8 mouse cellular contexts compared by ENCODE assay signal in the genomic region with DNA sequence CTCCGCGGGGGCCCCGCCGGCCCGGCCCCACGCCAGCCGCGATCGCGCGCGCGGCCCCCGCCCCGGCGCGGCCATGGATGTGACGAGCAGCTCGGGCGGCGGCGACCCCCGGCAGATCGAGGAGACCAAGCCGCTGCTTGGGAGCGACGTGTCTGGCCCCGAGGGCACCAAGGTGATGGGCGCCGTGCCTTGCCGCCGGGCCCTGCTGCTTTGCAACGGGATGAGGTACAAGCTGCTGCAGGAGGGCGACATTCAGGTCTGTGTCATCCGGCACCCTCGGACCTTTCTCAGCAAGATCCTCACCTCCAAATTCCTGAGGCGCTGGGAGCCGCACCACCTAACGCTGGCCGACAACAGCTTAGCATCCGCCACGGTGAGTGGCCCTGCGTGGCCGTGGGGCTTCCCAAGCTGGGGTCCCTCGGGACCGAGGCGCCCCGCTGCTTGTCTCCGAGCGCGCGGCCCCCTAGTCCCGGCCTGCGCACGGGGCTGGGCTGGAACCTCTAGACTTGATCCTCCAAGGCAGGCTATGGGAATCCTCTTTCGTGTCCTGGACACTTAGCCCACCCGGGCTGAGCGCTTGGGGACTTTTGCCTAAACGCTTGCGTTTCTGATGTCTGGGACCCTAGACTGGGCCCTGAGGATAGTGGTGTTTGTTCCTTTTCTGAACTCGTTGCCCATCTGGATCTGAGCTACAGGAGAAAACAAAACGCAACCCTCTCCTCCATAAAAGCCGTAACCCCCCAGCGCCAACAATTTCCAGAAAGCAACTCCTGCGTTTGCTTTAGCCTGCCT. TPM values are rescaled to one million over a fixed set of nuclear protein-coding genes. Genes with fewer than 3 reads are reported as not detected.
DNase-seq lines count a peak whose midpoint lies in the region; ATAC-seq and TF ChIP-seq lines count a peak whose summit lies in the region.

A gene (plus strand): TSS at position 36 of the 792 bp plus-strand sequence.

- no peaks in the 10 kb centered on the region for H3K9me3 ChIP-seq in E14TG2a.4 (ENCODE audit: low read length)
- 0 out of 2 replicates have a peak, but pooled peaks cover 4% of the 10 kb centered on the region for H3K9me3 ChIP-seq in embryonic facial prominence, embryonic 10.5 days
- no peaks in the 10 kb centered on the region for H3K9me3 ChIP-seq in liver, embryonic 12.5 days (replicated peaks)
- no peaks in the 10 kb centered on the region for H3K9me3 ChIP-seq in neural tube, embryonic 15.5 days (replicated peaks)

- 0 out of 2 replicates have a peak, but pooled peaks cover 1% of the 10 kb centered on the region for H3K79me2 ChIP-seq in heart, adult 2 months (replicated peaks; ENCODE audit: control insufficient read depth, insufficient read depth, low read length)

- TF ChIP-seq CTCF in E14TG2a.4 (conservative IDR thresholded peaks at IDR 0.05; ENCODE audit: low read length), result no peak
- TF ChIP-seq CTCF in heart, adult 2 months (IDR thresholded peaks at IDR 0.05), result no peak
- no peak for TF ChIP-seq CTCF in kidney, adult 2 months (conservative IDR thresholded peaks at IDR 0.05; ENCODE audit: insufficient read depth, insufficient read length, low read depth, low read length)

- H3K9ac ChIP-seq in heart, adult 2 months (ENCODE audit: low read depth, low read length), result peak within 1 kb of the TSS; percentile 94
- peak within 1 kb of the TSS; percentile 96 for H3K9ac ChIP-seq in liver, embryonic 12.5 days
- peak within 1 kb of the TSS; percentile 96 for H3K9ac ChIP-seq in neural tube, embryonic 15.5 days (replicated peaks)

- H3K27ac ChIP-seq in embryonic facial prominence, embryonic 10.5 days (replicated peaks), result peak within 1 kb of the TSS; percentile 95
- H3K27ac ChIP-seq in heart, adult 2 months, result peak within 1 kb of the TSS; percentile 88
- H3K27ac ChIP-seq in kidney, adult 2 months (ENCODE audit: insufficient read depth, low read depth, low read length), result peak within 1 kb of the TSS; percentile 87
- peak within 1 kb of the TSS; percentile 88 for H3K27ac ChIP-seq in liver, embryonic 12.5 days
- peak within 1 kb of the TSS; percentile 95 for H3K27ac ChIP-seq in neural tube, embryonic 15.5 days (replicated peaks)

- H3K4me2 ChIP-seq in liver, embryonic 12.5 days, result peak within 1 kb of the TSS; percentile 90
- peak within 1 kb of the TSS; percentile 93 for H3K4me2 ChIP-seq in neural tube, embryonic 15.5 days

- under 1% methylated on average over 64 of the region's 65 CpGs for WGBS in embryonic facial prominence, embryonic 10.5 days
- WGBS in heart, adult 2 months, result 2% methylated on average over 65 of the region's 65 CpGs
- WGBS in kidney, adult 2 months, result under 1% methylated on average over 63 of the region's 65 CpGs
- WGBS in liver, embryonic 12.5 days (ENCODE audit: insufficient replicate concordance), result under 1% methylated on average over 64 of the region's 65 CpGs
- under 1% methylated on average over 63 of the region's 65 CpGs for WGBS in neural tube, embryonic 15.5 days

- peak; percentile 74 for DNase-seq in adrenal gland, adult 2 months
- peak; percentile 67 for DNase-seq in embryonic facial prominence, embryonic 10.5 days (ENCODE audit: low spot score)
- peak; percentile 64 to 69 for DNase-seq in heart, adult 2 months
- peak; percentile 48 for DNase-seq in kidney, adult 2 months
- no peak for DNase-seq in ovary, postnatal 14 days (ENCODE audit: low spot score)

- peak within 1 kb of the TSS; percentile 90 for H3K4me3 ChIP-seq in E14TG2a.4 (replicated peaks; ENCODE audit: low read length)
- peak within 1 kb of the TSS; percentile 94 for H3K4me3 ChIP-seq in embryonic facial prominence, embryonic 10.5 days
- H3K4me3 ChIP-seq in heart, adult 2 months, result peak within 1 kb of the TSS; percentile 88
- peak within 1 kb of the TSS; percentile 66 for H3K4me3 ChIP-seq in kidney, adult 2 months (ENCODE audit: insufficient read depth, low read depth, low read length)
- peak within 1 kb of the TSS; percentile 84 for H3K4me3 ChIP-seq in liver, embryonic 12.5 days
- peak within 1 kb of the TSS; percentile 79 for H3K4me3 ChIP-seq in neural tube, embryonic 15.5 days (replicated peaks)

- peaks cover 6% of the 10 kb centered on the region; the same call in 1 of the 2 replicates for H3K36me3 ChIP-seq in E14TG2a.4 (ENCODE audit: insufficient read depth, low read length)
- no peaks in the 10 kb centered on the region for H3K36me3 ChIP-seq in embryonic facial prominence, embryonic 10.5 days (replicated peaks)
- no peaks in the 10 kb centered on the region for H3K36me3 ChIP-seq in heart, adult 2 months (ENCODE audit: control insufficient read depth, insufficient read depth, low read length)
- no peaks in the 10 kb centered on the region for H3K36me3 ChIP-seq in kidney, adult 2 months (ENCODE audit: control insufficient read depth, insufficient read depth, low read length)
- H3K36me3 ChIP-seq in liver, embryonic 12.5 days, result no peaks in the 10 kb centered on the region
- no peaks in the 10 kb centered on the region for H3K36me3 ChIP-seq in neural tube, embryonic 15.5 days

- peaks cover 30% of the 10 kb centered on the region for H3K27me3 ChIP-seq in E14TG2a.4 (ENCODE audit: insufficient read depth, low read length)
- no peaks in the 10 kb centered on the region for H3K27me3 ChIP-seq in embryonic facial prominence, embryonic 10.5 days (replicated peaks; ENCODE audit: low read depth, poor library complexity, severe bottlenecking)
- H3K27me3 ChIP-seq in heart, adult 2 months (ENCODE audit: control insufficient read depth, insufficient read depth, low read length), result no peaks in the 10 kb centered on the region
- no peaks in the 10 kb centered on the region for H3K27me3 ChIP-seq in kidney, adult 2 months (replicated peaks; ENCODE audit: control insufficient read depth, insufficient read depth, low read length)
- H3K27me3 ChIP-seq in liver, embryonic 12.5 days (replicated peaks), result no peaks in the 10 kb centered on the region; the same call in 1 of the 2 replicates
- H3K27me3 ChIP-seq in neural tube, embryonic 15.5 days (replicated peaks), result no peaks in the 10 kb centered on the region

- TF ChIP-seq EP300 in heart, adult 2 months (IDR thresholded peaks at IDR 0.05; ENCODE audit: insufficient read depth, low read depth, low read length), result no peak

- ATAC-seq in liver, embryonic 12.5 days, result peak; percentile 13
- ATAC-seq in neural tube, embryonic 15.5 days (ENCODE audit: low FRiP score), result peak; percentile 43

- no peak for TF ChIP-seq POLR2A in heart, adult 2 months (IDR thresholded peaks at IDR 0.05; ENCODE audit: insufficient read depth, low read depth, low read length)
- TF ChIP-seq POLR2A in kidney, adult 2 months (IDR thresholded peaks at IDR 0.05; ENCODE audit: low read depth, low read length), result no peak

- intact Hi-C loops in heart, adult 2 months (cut with DNase I), result loop anchor here (5.0 to 10.0 kb wide), 2 partner anchors 40 to 108 kb away; no protein-coding TSS in a partner anchor

- peaks cover 71% of the 10 kb centered on the region for H3K4me1 ChIP-seq in E14TG2a.4 (replicated peaks; ENCODE audit: low read depth, low read length)
- H3K4me1 ChIP-seq in embryonic facial prominence, embryonic 10.5 days, result peaks cover 50% of the 10 kb centered on the region
- peaks cover 12% of the 10 kb centered on the region for H3K4me1 ChIP-seq in heart, adult 2 months (ENCODE audit: control insufficient read depth, insufficient read depth, low read length)
- H3K4me1 ChIP-seq in kidney, adult 2 months (ENCODE audit: control insufficient read depth, insufficient read depth, low read length), result peaks cover 18% of the 10 kb centered on the region
- H3K4me1 ChIP-seq in liver, embryonic 12.5 days, result peaks cover 60% of the 10 kb centered on the region
- peaks cover 42% of the 10 kb centered on the region for H3K4me1 ChIP-seq in neural tube, embryonic 15.5 days

RNA-seq across cellular contexts. Expression of the gene that starts here (rescaled TPM):
- 100 to 1,000 TPM in 1 of 2 experiments, 10 to 100 TPM in 1; 99.3 to 171 TPM for total RNA-seq in adrenal gland, adult 2 months (2021)
- 104 and 133 TPM in 2 replicates for polyA plus RNA-seq in adrenal gland, adult 2 months (2012; rRNA removed)
- 9.2 and 9.8 TPM in 2 replicates for polyA plus RNA-seq in embryonic facial prominence, embryonic 10.5 days (2016; fragmentation: Nextera tagmentation; extraction: Ambion mirVana)
- 10 to 100 TPM; 20.1 to 20.8 TPM for total RNA-seq in heart, adult 2 months (2021)
- 11.8 and 13.6 TPM in 2 replicates for polyA plus RNA-seq in heart, adult 2 months (2012; rRNA removed)
- 104 and 112 TPM in 2 replicates for polyA plus RNA-seq in kidney, adult 2 months (2012; rRNA removed)
- 18.7 and 21.6 TPM in 2 replicates for polyA plus RNA-seq in liver, embryonic 12.5 days (2016; fragmentation: Nextera tagmentation; extraction: Ambion mirVana)
- 135 and 193 TPM in 2 replicates for polyA plus RNA-seq in neural tube, embryonic 15.5 days (2015; fragmentation: Nextera tagmentation; extraction: Ambion mirVana)

Comparison
In these comparisons a context has a peak if more than half of its experiments do, and no peak if none do; other contexts are left out.
1. RNA of the gene that starts here (total RNA-seq): 99.3 to 171 TPM in adrenal gland, adult 2 months; 20.1 to 20.8 TPM in heart, adult 2 months; every median in the first group is over 4 times any median in the second.
2. Peak in every context shown above with its lines, with median percentiles within 50 percentile points of each other: H3K4me3 ChIP-seq, H3K27ac ChIP-seq and H3K9ac ChIP-seq.